Mouse (Mus musculus) heart, postnatal 36 days (tissue): ENCODE results near the gene Gm28305. TPM values are rescaled to one million over a fixed set of nuclear protein-coding genes. Genes with fewer than 3 reads are reported as not detected.

Experiments used
- DNase-seq, 2 experiments: peaks; one replicate each; pipeline ENCODE4 v3.0.0; 2021 to 2022
- intact Hi-C: fragments of 180-260 bp; cut with DNase I; formaldehyde crosslinking; loops from one replicate; pipeline ENCODE4 v1.15.1; 2025
- total RNA-seq, 2 experiments: library from RNA; stranded (reverse); gene quantifications; 2 replicates each; pipeline ENCODE4 v1.2.3; 2021

The Gm28305 gene
- total RNA-seq, 2 experiments from 2014 or later = not detected

GRCm38 (mm10) chr9:104063244-104063961 lies 22.9 kb downstream of the Gm28305 start, which contains the start of gene Acad11:
Gene Acad11 (plus strand): TSS chr9:104063377.
- DNase-seq = peak; percentile 87 to 93

DNA sequence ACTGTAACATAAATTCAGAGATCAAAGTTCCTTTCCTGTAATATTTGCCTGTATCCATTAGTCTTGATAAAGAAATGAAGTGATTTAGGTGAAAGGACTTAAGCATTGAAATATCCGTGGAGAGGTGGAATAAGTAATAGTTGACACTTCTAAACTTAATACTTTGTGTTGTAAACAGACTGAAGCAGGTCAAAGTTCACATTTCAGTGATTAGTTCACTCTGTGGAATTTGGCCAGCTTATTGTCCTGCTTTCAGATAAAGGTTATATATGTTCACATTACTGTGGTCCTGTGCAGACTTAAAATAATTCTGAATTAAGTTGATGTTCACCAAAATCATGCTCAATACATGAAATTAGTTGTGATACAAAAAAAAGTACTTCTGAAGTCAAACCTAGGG lies 24.1 kb downstream of the Gm28305 start:
- intact Hi-C loops = loop anchor here (5.0 kb wide), 1 partner anchor 198 kb away; the partner anchor contains the start of gene Dnajc13
- no peak for DNase-seq

More at GRCm38 (mm10) chr9:104063244-104063961, 22.9 kb downstream of the Gm28305 start, which contains the start of gene Acad11:
- intact Hi-C loops = loop anchor here (1.0 to 5.0 kb wide), 2 partner anchors 61 to 199 kb away; partner anchors contain the start of genes Dnajc13 and Nphp3

GRCm38 (mm10) chr9:104070241-104070640 lies 29.8 kb downstream of the Gm28305 start:
- DNase-seq = no peak
- intact Hi-C loops = no loop called here

- intact Hi-C loops = no loop called here
- no peak for DNase-seq
Observed at GRCm38 (mm10) chr9:104070863-104071604, 30.6 kb downstream of the Gm28305 start.

DNA sequence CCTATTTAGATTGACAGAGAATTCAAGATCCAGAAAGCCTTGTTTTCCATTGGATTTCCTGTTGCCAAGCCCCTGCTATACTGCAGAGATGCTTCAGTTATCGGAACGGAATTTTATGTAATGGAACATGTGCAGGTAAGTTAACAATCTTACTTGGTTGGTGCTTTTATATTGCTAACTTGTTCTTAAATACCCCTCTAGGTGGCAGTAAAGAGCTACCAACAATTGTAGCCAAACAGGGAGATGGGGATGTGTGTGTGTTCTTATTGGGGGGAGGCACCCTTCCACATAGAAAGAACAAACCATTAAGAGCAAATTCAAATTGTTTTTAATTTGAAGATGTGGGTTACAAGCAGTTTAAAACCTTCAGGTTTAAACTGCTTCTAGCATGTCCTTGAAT lies 35.3 kb downstream of the Gm28305 start:
- intact Hi-C loops = no loop called here
- no peak for DNase-seq

DNA sequence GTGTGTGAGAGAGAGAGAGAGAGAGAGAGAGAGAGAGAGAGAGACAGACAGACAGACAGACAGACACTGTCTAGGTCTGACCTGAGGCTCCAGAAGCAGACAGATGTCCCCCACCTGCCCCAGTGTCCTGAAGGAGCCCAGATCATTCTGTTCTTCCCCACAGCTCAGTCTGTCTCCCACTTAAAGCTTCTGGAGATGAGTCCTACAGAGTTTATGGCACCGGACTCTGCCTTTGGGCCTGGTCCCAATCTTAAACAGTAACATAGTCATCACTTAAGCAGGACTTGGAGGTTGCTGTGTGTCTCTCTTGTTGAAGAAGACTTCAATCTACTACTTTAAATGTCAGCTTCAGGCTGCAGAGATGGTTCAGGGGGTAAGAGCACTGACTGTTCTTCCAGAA lies 38.3 kb downstream of the Gm28305 start:
- intact Hi-C loops = no loop called here
- DNase-seq = no peak

- DNase-seq = peak in 1 of 2 experiments; percentile 47
- intact Hi-C loops = no loop called here
Observed at GRCm38 (mm10) chr9:104079379-104079778, 38.9 kb downstream of the Gm28305 start.

DNA sequence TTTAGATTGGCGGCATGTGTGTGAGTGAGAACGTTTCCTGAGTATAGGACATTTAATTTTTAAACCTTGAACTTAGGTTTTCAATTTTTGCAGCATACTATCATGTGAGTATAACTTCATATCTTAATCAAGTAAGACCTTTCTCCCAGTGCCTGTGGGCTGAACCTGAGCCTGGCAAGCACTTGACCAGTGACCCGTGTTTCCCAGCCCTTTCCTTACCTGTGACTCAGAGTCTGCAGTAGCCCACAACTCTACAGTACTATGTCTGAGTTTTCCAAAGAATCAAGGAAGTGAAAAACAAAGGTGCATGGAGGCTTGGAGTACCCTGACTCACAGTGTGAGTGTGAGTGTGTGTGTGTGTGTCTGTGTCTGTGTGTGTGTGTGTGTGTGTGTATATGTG lies 39.6 kb downstream of the Gm28305 start:
- DNase-seq = no peak
- intact Hi-C loops = no loop called here

- no peak for DNase-seq
Observed at GRCm38 (mm10) chr9:104085730-104086429, 45.4 kb downstream of the Gm28305 start.

GRCm38 (mm10) chr9:104088555-104088954 lies 48.1 kb downstream of the Gm28305 start:
- intact Hi-C loops = no loop called here
- DNase-seq = peak; percentile 42 to 44

More at GRCm38 (mm10) chr9:104085730-104086429, 45.4 kb downstream of the Gm28305 start:
- intact Hi-C loops = no loop called here

DNA sequence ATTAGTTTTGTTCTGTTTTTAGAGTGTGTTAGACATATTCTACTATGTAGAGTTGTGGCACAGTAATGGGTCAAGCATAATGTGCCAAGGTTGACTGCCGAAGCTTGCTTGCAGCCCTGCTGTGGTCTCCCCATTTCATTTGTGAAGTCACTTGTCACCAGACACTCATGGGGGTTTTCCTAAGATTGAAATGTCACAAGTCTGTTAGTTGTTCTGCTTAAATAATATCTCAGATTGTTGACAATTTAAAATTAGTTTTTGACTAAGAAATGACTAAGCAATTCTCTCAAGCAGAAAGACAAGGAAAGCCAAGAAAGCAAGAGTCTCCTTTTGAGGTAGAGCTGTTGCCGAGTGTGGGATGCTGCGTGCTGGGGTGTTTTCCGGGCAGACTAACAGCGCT lies 52.5 kb downstream of the Gm28305 start:
- DNase-seq = no peak
- intact Hi-C loops = no loop called here

- DNase-seq = no peak
- intact Hi-C loops = no loop called here
Observed at GRCm38 (mm10) chr9:104098256-104098655, 57.8 kb downstream of the Gm28305 start.

GRCm38 (mm10) chr9:104099060-104099459 lies 58.6 kb downstream of the Gm28305 start:
- intact Hi-C loops = no loop called here
- DNase-seq = no peak

GRCm38 (mm10) chr9:104100822-104101221 lies 60.4 kb downstream of the Gm28305 start:
- intact Hi-C loops = no loop called here
- DNase-seq = no peak

GRCm38 (mm10) chr9:104101458-104101857 lies 61.0 kb downstream of the Gm28305 start:
- intact Hi-C loops = no loop called here
- DNase-seq = no peak

- intact Hi-C loops = no loop called here
- DNase-seq = peak; percentile 19 to 25
Observed at GRCm38 (mm10) chr9:104102301-104102700, 61.8 kb downstream of the Gm28305 start.

GRCm38 (mm10) chr9:104102901-104103300 lies 62.4 kb downstream of the Gm28305 start:
- no peak for DNase-seq
- intact Hi-C loops = no loop called here

DNA sequence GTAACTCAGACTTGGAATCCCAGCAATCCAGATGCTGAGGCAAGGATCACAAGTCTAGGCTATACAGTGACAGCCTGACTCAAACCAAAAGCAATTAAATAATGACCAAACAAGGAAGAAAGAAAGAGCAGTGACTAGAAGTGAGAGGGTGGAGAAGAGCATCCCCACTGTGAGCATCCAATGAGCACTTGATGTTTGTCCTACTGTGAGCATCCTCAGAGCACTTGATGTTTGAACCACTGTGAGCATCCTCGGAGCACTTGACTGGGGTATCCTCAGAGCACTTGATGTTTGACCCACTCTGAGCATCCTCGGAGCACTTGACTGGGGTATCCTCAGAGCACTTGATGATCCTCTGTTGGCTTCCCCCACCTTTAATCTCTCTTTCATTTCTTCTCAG lies 64.5 kb downstream of the Gm28305 start:
- DNase-seq = no peak

DNA sequence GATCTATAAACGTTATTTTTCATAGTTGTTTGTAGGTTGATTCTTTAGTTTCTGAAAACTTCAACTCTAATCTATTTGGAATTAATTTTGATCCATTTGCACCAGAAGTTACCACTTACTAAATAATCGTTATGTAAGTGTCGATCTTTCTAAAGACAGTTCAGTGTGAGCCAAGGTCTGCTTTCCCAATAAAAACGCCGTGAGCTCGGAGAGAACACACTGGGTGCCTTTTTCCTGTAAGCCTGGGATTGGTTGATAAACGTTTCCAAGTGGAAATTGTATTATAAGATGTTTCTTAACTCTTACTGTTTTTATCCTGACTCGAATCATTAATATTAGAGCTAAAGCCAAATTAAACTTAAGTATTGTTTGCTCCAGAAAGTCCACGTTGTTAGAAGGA lies 66.5 kb downstream of the Gm28305 start:
- no peak for DNase-seq
- intact Hi-C loops = no loop called here

More for the DNA sequence above, 64.5 kb downstream of the Gm28305 start:
- intact Hi-C loops = no loop called here

- DNase-seq = no peak
- intact Hi-C loops = no loop called here
Observed at GRCm38 (mm10) chr9:104107482-104107881, 67.0 kb downstream of the Gm28305 start.

DNA sequence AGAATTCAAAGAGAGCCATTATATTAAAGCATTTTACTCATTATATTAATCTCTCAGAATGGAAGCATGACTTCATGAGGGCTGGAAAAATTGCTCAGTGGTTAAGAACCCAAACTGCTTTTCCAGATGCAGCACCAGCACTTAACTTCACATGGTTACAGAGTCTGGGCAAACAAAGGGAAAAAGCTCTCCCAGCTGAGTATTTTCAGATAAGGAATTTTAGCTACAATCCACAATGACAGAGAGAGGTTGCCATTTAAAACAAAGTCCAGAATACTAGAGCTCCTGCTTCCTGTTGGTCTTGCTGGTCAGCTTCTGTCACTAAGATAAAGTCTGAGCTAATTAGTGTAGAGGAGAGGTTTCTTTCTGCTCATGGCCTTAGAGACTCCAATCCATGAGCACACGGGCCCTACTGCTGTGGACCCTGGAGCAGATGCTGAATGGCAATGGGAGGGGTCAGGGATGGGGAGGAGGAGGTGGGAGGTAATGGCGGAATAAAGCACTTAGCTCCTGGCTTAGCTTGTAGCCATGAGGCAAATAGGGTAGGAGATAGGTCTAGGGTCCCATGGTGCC lies 68.2 kb downstream of the Gm28305 start:
- intact Hi-C loops = no loop called here
- DNase-seq = no peak
